Mouse (Mus musculus) stomach, postnatal 0 days (tissue): ENCODE measurements around the gene Fus.

Experiments used
- CTCF ChIP-seq: IDR thresholded peaks from 2 replicates; pipeline ENCODE4 v1.5.1; 2016; ENCODE audit warnings: antibody characterized with exemption, low read depth, mild to moderate bottlenecking, moderate library complexity
- EP300 ChIP-seq: optimal IDR thresholded peaks from 2 replicates; pipeline ENCODE3; 2016; ENCODE audit warnings: antibody characterized with exemption

GRCm38 (mm10) chr7:127967922-127968828 is 918 bp downstream of the Fus start:
- TF ChIP-seq CTCF (no peak), EP300 (no peak)
